Mouse (Mus musculus) hindbrain, embryonic 13.5 days (tissue): ENCODE data around the gene Gm6899. TPM values are rescaled to one million over a fixed set of nuclear protein-coding genes. Genes with fewer than 3 reads are reported as not detected.

Source experiments
- ATAC-seq: fragments of 200-750 bp; cut with Nextera tagmentation; 2 replicates; pipeline ENCODE4 v1.8.0; 2017; ENCODE audit warnings: moderate TSS enrichment; ENCODE audit not compliant: low FRiP score
- H3K27ac ChIP-seq: fragments of 300-500 bp; sonication (generic); 2 replicates; pipeline ENCODE4 v1.5.1; 2015; ENCODE audit warnings: inconsistent platforms, mild to moderate bottlenecking, moderate library complexity
- H3K27me3 ChIP-seq: fragments of 300-500 bp; sonication (generic); 2 replicates; pipeline ENCODE4 v1.6.1; 2015; ENCODE audit warnings: mild to moderate bottlenecking, inconsistent platforms
- H3K36me3 ChIP-seq: fragments of 300-500 bp; sonication (generic); 2 replicates; pipeline ENCODE4 v1.6.1; 2015; ENCODE audit warnings: mild to moderate bottlenecking, inconsistent platforms
- H3K4me1 ChIP-seq: fragments of 300-500 bp; sonication (generic); replicated peaks from 2 replicates; pipeline ENCODE4 v1.6.1; 2015; ENCODE audit warnings: inconsistent platforms
- H3K4me2 ChIP-seq: fragments of 300-500 bp; sonication (generic); 2 replicates; pipeline ENCODE4 v1.6.1; 2015; ENCODE audit warnings: inconsistent platforms, mild to moderate bottlenecking, moderate library complexity
- H3K4me3 ChIP-seq: fragments of 300-500 bp; sonication (generic); 2 replicates; pipeline ENCODE4 v1.5.1; 2015; ENCODE audit warnings: mild to moderate bottlenecking, inconsistent platforms
- H3K9ac ChIP-seq: fragments of 300-500 bp; sonication (generic); 2 replicates; pipeline ENCODE4 v1.6.1; 2015; ENCODE audit warnings: mild to moderate bottlenecking, inconsistent platforms
- H3K9me3 ChIP-seq: fragments of 300-500 bp; sonication (generic); 2 replicates; pipeline ENCODE4 v1.6.1; 2016; ENCODE audit warnings: inconsistent platforms
- WGBS: fragments of 180-500 bp; shearing (Covaris S2); methylation state at CpG from one replicate; pipeline ENCODE4 v1.1.7; 2015; 5-methylcytosine and 5-hydroxymethylcytosine counted together
- polyA plus RNA-seq: library from polyadenylated mRNA; unstranded; fragments of >200 nt; fragmentation: Nextera tagmentation; extraction: Ambion mirVana; gene quantifications from 2 replicates; pipeline ENCODE4 v1.2.1, GENCODE M21; 2015

Gene Gm6899
- not detected in 2 replicates for polyA plus RNA-seq

DNA sequence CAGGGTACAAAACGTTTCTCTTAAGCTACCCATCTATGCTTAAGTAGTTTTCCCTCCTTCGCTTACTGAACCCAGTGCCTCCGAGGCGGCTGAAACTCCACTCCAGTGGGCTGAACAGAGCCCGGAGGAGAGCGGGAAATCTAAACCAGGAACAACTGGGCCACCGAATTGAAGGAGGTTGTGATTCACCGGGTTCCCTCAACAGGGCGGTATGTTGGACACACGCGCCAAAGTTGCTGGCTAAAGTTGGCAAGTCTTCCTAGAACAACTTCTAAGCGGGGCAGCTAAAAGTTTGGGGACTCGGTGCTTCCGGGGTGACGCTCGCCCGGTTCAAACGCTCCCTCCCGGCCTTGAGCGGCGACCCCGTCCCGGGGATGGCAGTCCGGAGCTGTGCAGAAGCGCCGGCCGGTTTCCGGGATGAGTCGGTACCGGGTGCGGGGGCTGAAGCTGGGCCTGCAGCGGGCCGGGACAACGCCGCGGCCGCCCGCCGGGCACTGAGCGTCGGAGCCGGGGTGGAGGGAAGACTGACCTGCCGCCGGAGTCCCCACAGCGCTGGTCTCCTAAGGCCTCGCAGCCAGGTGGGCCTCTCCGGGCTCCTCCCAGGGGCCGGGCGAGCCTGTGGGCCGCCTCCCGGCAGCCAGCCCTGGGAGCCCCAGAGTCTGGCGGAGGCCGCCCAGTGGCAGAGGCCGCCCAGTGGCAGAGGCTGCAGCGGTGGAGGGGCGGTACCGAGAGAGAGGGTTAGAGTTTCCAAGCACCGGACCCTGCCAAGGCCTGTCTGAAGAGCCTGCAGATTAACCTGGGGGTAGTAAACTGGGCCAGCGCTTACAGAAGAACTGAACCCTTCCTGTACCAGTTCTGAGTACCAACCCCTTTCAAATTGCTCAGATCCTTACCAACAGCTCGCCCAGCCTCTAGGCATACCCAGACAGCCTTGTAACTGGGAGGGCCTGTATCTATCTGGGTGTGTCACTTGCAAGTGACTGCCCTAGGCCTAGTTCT, at the start of gene Gm6899, which contains the start of gene Vrk2:
Gene Gm6899, plus strand, starts transcription at position 181 of the 999 bp plus-strand sequence.
Gene Vrk2, minus strand, starts transcription at position 939 of the 999 bp plus-strand sequence.
- Histone ChIP-seq H3K4me1 (peaks cover 12% of the 10 kb centered on the region; the same call in 1 of the 2 replicates), H3K4me2 (peak within 1 kb of the TSS; percentile 94), H3K4me3 (peak within 1 kb of the TSS; percentile 64), H3K27ac (no peak within 1 kb of the TSS), H3K9ac (peak within 1 kb of the TSS; percentile 77), H3K27me3 (no peaks in the 10 kb centered on the region; the same call in 1 of the 2 replicates), H3K9me3 (no peaks in the 10 kb centered on the region), H3K36me3 (no peaks in the 10 kb centered on the region)
- under 1% methylated on average over 58 of the region's 60 CpGs for WGBS
- peak; percentile 97 for ATAC-seq

DNA sequence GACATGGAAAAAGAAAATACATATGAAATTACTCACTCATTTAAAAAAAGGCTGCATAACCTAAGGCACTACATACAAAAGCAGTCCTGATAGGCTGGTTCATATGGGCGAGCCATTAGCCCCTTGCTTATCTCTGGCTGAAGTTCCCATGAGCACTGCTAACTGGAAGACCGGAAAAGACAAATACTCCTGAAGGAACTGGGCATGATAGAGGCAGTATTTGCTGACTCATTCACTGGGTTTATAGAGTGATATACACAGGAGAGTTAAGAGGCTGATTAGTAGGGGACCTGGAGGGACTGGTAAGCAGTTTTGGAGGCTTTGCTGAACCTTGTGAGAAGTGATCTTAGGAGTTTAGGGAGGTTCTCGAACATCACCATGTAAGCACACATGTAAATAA, 41.5 kb upstream of the Gm6899 start:
- no peak overlapping the region for H3K4me3 ChIP-seq
- H3K4me2 ChIP-seq = no peak overlapping the region
- no peaks in the 10 kb centered on the region for H3K27me3 ChIP-seq
- no peak overlapping the region for H3K9ac ChIP-seq
- H3K9me3 ChIP-seq = no peaks in the 10 kb centered on the region
- H3K27ac ChIP-seq = no peak overlapping the region
- H3K36me3 ChIP-seq = no peaks in the 10 kb centered on the region; the same call in 1 of the 2 replicates
- no peaks in the 10 kb centered on the region for H3K4me1 ChIP-seq
- no peak for ATAC-seq
- WGBS = 94% methylated on average over 3 of the region's 3 CpGs

DNA sequence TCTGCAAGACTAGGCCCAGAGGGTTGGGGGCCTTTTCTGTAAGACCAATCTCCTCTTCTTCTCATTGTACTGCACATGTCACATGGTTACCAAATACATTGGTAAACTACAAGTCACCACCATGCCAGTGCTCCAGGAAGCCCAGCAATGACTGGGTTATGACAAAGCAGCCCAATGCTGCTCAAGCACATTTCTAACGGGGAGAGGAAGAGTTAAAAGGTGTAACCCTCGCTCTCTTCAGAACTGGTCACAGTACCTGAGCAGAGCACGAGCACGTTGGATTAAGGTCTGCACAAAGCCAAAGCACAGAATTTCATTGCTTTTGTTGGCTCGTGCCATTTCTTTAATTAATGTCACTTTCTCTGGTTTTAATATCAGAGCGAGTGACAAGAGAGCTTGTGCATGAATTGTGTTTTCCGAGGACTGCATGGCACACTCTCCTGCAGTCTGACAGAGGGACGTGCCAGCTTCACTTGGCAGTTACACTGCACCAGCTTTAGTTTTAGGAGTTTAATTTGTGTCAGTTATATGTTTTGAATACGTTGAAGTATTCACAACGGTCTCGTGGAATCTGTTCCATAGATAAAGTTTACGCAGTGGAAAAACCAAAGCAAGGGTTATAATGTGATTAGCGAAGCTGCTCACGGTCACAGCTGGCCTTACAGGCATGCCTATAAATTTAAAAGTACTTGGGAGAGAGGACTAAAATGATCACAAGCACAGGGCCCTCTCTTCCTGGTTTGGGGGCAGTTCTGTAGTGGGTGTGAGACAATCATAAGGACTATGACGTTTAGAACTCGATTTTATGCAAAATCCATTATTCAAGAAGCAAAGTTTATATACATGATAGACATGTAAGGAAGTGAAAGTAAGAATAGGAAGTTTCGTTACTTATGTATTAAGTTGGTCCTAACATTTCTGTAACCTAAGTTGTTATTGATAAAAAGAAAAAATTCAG, 7.4 kb upstream of the Gm6899 start:
- Histone ChIP-seq H3K4me2 (no peak overlapping the region), H3K9me3 (no peaks in the 10 kb centered on the region), H3K36me3 (no peaks in the 10 kb centered on the region), H3K9ac (no peak overlapping the region), H3K27ac (no peak overlapping the region), H3K4me3 (no peak overlapping the region), H3K4me1 (0 out of 2 replicates have a peak, but pooled peaks cover 4% of the 10 kb centered on the region), H3K27me3 (no peaks in the 10 kb centered on the region)
- WGBS = 81% methylated on average over 17 of the region's 17 CpGs
- ATAC-seq = no peak

DNA sequence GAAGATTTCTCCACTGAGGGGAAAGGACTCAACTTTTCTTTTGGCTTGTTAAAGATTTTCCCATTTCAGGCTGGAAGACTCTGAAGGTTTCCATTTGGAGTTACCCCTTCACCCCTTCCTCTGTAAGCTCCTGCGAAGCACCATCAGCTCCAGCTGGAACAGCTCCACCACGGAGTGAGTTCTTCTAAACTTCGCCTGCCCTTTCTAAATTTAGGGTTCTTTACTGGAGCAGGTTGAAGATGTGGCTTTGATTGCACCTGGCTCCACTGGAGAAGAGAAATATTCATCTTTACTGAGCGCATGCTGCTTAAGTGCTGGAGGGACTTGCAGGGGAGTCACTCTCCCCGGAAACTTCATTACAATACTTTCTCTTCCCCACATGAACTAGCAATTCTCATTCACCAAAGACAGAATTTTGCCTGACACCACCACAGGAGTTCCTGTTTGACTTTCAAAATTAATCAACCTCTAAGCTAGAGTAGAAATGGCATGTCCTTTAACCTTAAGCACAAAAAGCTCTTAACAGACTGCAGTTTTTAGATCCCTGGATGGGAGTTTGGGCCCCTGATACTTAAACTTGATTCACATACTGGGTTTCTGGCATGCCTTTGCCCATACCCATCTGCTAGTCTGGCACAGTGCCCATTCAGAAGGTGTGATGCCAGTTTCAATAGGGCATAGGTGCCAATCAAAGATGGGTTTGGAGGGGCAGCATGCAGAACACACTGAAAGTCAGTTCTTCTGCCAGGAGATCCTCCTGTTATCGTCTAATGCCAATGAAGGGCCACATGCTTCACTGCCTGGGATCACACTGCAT, 6.5 kb upstream of the Gm6899 start:
- H3K27ac ChIP-seq = no peak overlapping the region
- WGBS = 80% methylated on average over 6 of the region's 6 CpGs
- H3K4me3 ChIP-seq = no peak overlapping the region
- H3K9me3 ChIP-seq = no peaks in the 10 kb centered on the region
- H3K36me3 ChIP-seq = no peaks in the 10 kb centered on the region
- 0 out of 2 replicates have a peak, but pooled peaks cover 4% of the 10 kb centered on the region for H3K4me1 ChIP-seq
- H3K27me3 ChIP-seq = no peaks in the 10 kb centered on the region
- no peak overlapping the region for H3K4me2 ChIP-seq
- no peak for ATAC-seq
- no peak overlapping the region for H3K9ac ChIP-seq

DNA sequence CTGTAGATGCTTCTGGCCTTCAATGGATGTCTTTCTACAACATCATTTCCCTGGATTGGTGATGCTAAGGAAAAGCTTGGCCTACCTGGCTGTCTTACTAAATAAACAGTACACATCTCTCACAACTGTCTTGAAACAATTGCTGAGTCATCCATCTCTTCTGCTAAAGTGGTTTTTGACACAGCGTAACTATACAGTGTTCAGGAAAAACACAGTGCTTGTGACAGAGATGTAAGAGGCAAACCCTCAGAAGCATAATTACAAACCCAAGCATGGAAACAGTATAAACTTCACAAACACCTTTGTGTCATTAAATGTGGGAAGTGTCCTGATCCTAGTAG, 5.9 kb upstream of the Gm6899 start:
- Histone ChIP-seq H3K27me3 (no peaks in the 10 kb centered on the region), H3K27ac (no peak overlapping the region), H3K9ac (no peak overlapping the region), H3K4me1 (0 out of 2 replicates have a peak, but pooled peaks cover 4% of the 10 kb centered on the region), H3K4me3 (no peak overlapping the region), H3K9me3 (no peaks in the 10 kb centered on the region), H3K36me3 (no peaks in the 10 kb centered on the region), H3K4me2 (no peak overlapping the region)
- no peak for ATAC-seq
- WGBS = 92% methylated on average over 1 of the region's 1 CpGs

DNA sequence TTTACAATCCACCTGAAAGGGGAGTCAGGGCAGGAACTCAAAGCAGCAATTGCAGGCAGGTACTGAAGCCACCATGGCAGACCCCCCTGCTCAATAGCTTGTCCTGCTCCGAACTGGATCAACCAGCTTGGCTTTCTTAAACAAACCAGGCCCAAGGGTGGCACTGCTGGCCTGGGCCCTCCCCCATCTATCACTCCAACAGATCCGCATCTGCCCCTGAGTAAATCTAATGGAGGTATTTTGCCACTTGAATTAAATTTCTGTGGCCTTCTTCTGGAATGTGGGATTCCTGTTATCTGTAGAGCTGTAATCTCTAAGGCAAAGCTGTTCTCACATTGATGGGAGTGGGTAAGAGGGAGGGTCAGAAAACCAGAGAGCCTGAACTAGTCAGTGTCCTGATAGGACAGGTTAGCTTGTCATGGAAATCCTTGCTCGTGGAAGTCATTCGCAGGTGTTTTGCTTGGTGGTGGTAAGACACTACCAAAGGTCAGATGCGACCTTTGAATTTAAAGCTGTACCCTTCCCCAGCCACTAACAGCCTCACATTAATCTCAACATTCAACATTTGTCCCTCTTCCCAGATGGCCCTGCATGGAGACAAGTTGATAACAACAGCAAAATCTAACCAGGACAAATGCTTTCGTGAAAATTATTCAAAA, 517 bp upstream of the Gm6899 start:
- Histone ChIP-seq H3K27me3 (no peaks in the 10 kb centered on the region; the same call in 1 of the 2 replicates), H3K9me3 (no peaks in the 10 kb centered on the region), H3K27ac (no peak overlapping the region), H3K4me2 (peak overlapping the region; percentile 94), H3K9ac (peak overlapping the region; percentile 77), H3K4me3 (peak overlapping the region; percentile 64), H3K36me3 (no peaks in the 10 kb centered on the region), H3K4me1 (peaks cover 12% of the 10 kb centered on the region; the same call in 1 of the 2 replicates)
- WGBS = 28% methylated on average over 6 of the region's 6 CpGs
- no peak for ATAC-seq

DNA sequence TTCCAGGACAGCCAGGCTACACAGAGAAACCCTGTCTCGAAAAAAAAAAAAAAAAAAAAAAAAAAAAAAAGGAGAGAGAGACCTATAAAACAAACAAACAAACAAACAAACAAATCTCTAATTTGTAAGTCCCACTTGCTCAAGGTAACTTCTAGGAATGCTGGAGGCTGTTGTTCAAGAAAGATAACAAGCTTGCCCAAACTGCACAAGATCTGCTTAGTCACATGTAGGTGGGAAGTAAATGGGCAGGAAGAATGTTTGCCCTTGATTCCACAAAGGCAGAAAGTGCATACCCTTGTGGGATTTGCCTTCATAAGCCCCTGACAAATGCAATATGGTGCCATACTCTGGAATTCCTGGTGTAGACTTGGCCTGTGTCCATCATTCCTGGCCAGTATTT, 1.4 kb downstream of the Gm6899 start:
- no peaks in the 10 kb centered on the region; the same call in 1 of the 2 replicates for H3K27me3 ChIP-seq
- H3K4me3 ChIP-seq = no peak overlapping the region
- H3K9me3 ChIP-seq = no peaks in the 10 kb centered on the region
- WGBS = 80% methylated on average over 1 of the region's 1 CpGs
- H3K27ac ChIP-seq = no peak overlapping the region
- no peak for ATAC-seq
- H3K9ac ChIP-seq = no peak overlapping the region
- H3K4me2 ChIP-seq = no peak overlapping the region
- H3K36me3 ChIP-seq = no peaks in the 10 kb centered on the region
- H3K4me1 ChIP-seq = peaks cover 12% of the 10 kb centered on the region; the same call in 1 of the 2 replicates

DNA sequence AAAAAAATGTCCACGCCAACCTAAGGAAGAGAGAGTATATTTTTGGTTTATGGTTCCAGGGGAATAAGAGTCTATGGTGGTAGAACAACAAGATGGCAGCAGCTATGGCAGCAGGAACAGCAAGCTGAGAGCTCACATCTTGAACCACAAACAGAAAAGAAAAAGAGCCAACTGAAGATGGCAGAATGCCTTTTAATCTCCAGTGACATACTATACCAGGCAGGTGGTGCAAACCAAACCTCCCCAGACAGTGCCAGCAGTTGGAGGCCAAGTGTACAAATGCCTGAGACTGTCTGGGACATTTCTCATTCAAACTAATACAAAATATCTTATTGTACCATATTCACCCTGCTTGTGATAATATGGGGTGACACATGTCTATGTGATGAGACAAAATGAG, 3.1 kb downstream of the Gm6899 start:
- Histone ChIP-seq H3K27ac (no peak overlapping the region), H3K4me3 (no peak overlapping the region), H3K9me3 (no peaks in the 10 kb centered on the region), H3K9ac (no peak overlapping the region), H3K4me1 (peaks cover 12% of the 10 kb centered on the region; the same call in 1 of the 2 replicates), H3K36me3 (no peaks in the 10 kb centered on the region), H3K27me3 (no peaks in the 10 kb centered on the region; the same call in 1 of the 2 replicates), H3K4me2 (no peak overlapping the region)
- no peak for ATAC-seq
- WGBS = 87% methylated on average over 1 of the region's 1 CpGs

DNA sequence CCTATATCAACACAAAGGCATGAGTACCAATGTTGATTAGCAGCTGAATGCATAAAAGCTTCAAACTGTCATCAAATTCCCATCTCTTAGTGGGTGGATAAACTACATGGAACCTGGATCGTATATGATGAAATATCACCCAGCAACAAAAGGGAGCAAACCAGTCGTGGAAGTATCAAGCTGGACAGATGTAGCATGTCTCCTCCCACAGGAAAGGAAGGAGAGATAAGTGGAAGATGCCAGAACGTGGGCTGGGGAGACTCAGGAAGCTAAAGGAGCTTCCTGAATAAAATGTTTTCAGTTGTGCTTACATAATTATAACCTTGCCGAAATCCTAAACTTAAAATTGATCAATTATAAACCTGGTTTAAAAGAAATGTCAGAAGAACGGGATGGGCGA, 4.1 kb downstream of the Gm6899 start:
- no peaks in the 10 kb centered on the region for H3K9me3 ChIP-seq
- peaks cover 12% of the 10 kb centered on the region; the same call in 1 of the 2 replicates for H3K4me1 ChIP-seq
- H3K27ac ChIP-seq = no peak overlapping the region
- no peak overlapping the region for H3K4me2 ChIP-seq
- no peaks in the 10 kb centered on the region; the same call in 1 of the 2 replicates for H3K27me3 ChIP-seq
- 83% methylated on average over 6 of the region's 6 CpGs for WGBS
- ATAC-seq = no peak
- H3K9ac ChIP-seq = no peak overlapping the region
- no peaks in the 10 kb centered on the region for H3K36me3 ChIP-seq
- no peak overlapping the region for H3K4me3 ChIP-seq

DNA sequence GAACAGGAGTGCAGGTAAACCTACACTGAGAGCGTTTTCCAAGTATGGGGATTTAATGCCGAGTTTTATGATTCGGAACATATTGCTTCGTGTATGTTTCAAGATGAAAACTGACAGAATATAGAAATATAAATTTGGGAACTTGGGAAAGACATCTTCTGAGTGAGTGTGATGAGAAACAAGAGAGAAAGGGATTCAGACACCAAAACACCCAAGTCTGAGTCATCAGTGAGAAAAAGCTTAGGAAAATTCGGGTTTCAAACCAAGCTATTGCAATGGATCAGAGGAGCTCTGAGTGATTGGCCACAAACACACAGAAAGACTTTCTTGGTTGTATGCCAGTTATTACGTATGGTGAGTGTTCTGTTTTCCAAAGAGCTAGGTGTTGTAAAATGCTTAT, 4.7 kb downstream of the Gm6899 start:
- Histone ChIP-seq H3K27me3 (no peaks in the 10 kb centered on the region), H3K36me3 (no peaks in the 10 kb centered on the region), H3K4me3 (no peak overlapping the region), H3K4me2 (no peak overlapping the region), H3K27ac (no peak overlapping the region), H3K9me3 (no peaks in the 10 kb centered on the region), H3K4me1 (peaks cover 11% of the 10 kb centered on the region; the same call in 1 of the 2 replicates), H3K9ac (no peak overlapping the region)
- ATAC-seq = no peak
- WGBS = 90% methylated on average over 6 of the region's 6 CpGs

DNA sequence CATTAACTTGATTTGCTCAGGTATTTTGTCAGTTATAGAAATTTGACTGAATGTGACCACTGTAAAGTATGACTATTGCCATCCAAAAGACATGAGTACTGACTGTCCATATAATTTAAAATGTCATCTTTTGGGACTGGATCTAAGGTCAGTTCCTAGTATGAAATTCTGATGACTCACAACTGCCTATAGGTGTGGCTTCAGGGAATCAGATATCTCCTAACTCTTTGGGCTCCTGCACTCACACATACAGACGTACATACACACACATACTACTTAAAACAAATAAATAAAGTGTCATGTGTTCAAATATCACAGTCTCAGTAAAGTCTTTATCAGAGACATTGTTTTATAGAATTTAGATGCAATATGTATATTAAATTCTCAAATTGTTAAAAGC, 5.8 kb downstream of the Gm6899 start:
- no peak for ATAC-seq
- Histone ChIP-seq H3K27ac (no peak overlapping the region), H3K4me3 (no peak overlapping the region), H3K27me3 (no peaks in the 10 kb centered on the region), H3K4me1 (no peaks in the 10 kb centered on the region), H3K9ac (no peak overlapping the region), H3K9me3 (no peaks in the 10 kb centered on the region), H3K4me2 (no peak overlapping the region), H3K36me3 (no peaks in the 10 kb centered on the region)
- WGBS = 85% methylated on average over 1 of the region's 1 CpGs
